Mouse (Mus musculus) kidney, adult 2 months (tissue): ENCODE data around the gene Arf3. TPM values are rescaled to one million over a fixed set of nuclear protein-coding genes. Genes with fewer than 3 reads are reported as not detected.

ENCODE experiments used
- DNase-seq: peaks from one replicate; pipeline ENCODE4 v3.0.0; 2021
- H3K27ac ChIP-seq: fragments of 200-500 bp; 2 replicates; pipeline ENCODE4 v1.5.1; 2012; ENCODE audit warnings: low read depth, low read length, control low read depth, inconsistent platforms; ENCODE audit not compliant: insufficient read depth
- H3K27me3 ChIP-seq: fragments of 200-500 bp; replicated peaks from 2 replicates; pipeline ENCODE4 v1.6.1; 2012; ENCODE audit warnings: mild to moderate bottlenecking, moderate library complexity, low read length, inconsistent platforms; ENCODE audit not compliant: control insufficient read depth, insufficient read depth
- H3K36me3 ChIP-seq: fragments of 200-500 bp; 2 replicates; pipeline ENCODE4 v1.6.1; 2012; ENCODE audit warnings: mild to moderate bottlenecking, moderate library complexity, low read length, inconsistent platforms; ENCODE audit not compliant: control insufficient read depth, insufficient read depth
- H3K4me1 ChIP-seq: fragments of 200-500 bp; 2 replicates; pipeline ENCODE4 v1.6.1; 2011; ENCODE audit warnings: low read length; ENCODE audit not compliant: control insufficient read depth, insufficient read depth
- H3K4me3 ChIP-seq: fragments of 200-500 bp; 2 replicates; pipeline ENCODE4 v1.5.1; 2011; ENCODE audit warnings: mild to moderate bottlenecking, low read depth, low read length, control low read depth; ENCODE audit not compliant: insufficient read depth
- CTCF ChIP-seq: fragments of 200-500 bp; conservative IDR thresholded peaks from 2 replicates; pipeline ENCODE4 v1.5.1; 2011; ENCODE audit warnings: low read depth, mild to moderate bottlenecking, control low read depth, low read length, moderate library complexity, mixed read lengths; ENCODE audit not compliant: insufficient read depth, insufficient read length
- POLR2A ChIP-seq: fragments of 200-500 bp; IDR thresholded peaks from one replicate; pipeline ENCODE4 v1.6.1; 2011; ENCODE audit warnings: low read depth, low read length, control low read depth
- WGBS: fragments of 180-500 bp; shearing (Covaris S2); methylation state at CpG from one replicate; pipeline ENCODE4 v1.1.7; 2018; 5-methylcytosine and 5-hydroxymethylcytosine counted together
- polyA plus RNA-seq: library from polyadenylated mRNA; depleted of rRNA; stranded (reverse); fragments of >200 nt; gene quantifications from 2 replicates; pipeline ENCODE4 v1.2.3, GENCODE M21; 2012

Arf3 gene
- polyA plus RNA-seq, 1 experiment, result 143 TPM

DNA sequence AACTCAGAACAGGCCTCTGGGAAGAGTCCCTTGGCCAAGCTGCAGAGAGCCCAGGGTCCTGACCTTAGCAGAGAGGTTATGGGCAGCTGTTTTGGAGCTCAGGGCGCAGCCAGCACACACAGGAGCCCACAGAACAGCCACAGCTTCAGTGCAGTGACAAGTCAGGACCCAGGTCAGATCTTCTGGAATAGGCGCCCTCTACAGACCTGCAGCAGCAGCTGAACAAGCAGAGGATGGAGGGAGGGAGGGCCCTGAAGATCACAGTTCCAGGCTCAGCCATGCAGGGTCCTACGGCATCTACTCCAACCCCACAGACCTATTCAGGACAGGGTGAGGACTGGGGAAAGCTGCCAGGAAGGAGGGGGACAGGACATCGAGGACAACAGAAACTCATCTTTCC, 24.2 kb downstream of the Arf3 start:
- WGBS, result 73% methylated on average over 4 of the region's 4 CpGs
- Histone ChIP-seq H3K27ac (no peak overlapping the region), H3K4me3 (no peak overlapping the region), H3K36me3 (no peaks in the 10 kb centered on the region), H3K4me1 (no peaks in the 10 kb centered on the region; the same call in 1 of the 2 replicates), H3K27me3 (no peaks in the 10 kb centered on the region)
- no peak for DNase-seq
- TF ChIP-seq POLR2A (no peak), CTCF (peak; percentile 39)

DNA sequence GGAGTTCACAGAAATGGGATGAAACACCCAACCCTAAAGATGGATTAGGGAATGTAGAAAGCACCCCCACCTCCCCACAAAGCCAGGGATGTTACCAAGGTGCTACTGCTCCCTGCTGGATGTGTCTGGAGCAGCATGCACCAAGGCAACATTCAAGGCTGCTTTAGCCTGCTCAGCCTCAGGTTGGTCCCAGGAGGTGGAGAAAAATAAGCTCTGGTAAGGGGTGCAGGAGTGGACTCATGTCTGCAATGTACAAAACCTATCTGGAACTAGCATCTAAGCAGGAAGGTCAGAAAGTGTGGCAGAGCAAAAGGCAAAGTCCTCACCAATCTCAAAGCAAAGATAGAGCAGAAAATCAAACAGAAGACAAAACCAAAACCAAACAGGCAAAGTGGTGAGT, 25.1 kb downstream of the Arf3 start:
- H3K4me3 ChIP-seq, result no peak overlapping the region
- TF ChIP-seq CTCF, result peak; percentile 70
- no peak for TF ChIP-seq POLR2A
- H3K27me3 ChIP-seq, result no peaks in the 10 kb centered on the region
- peak; percentile 55 for DNase-seq
- no peak overlapping the region for H3K27ac ChIP-seq
- no peaks in the 10 kb centered on the region for H3K36me3 ChIP-seq
- H3K4me1 ChIP-seq, result no peaks in the 10 kb centered on the region; the same call in 1 of the 2 replicates

DNA sequence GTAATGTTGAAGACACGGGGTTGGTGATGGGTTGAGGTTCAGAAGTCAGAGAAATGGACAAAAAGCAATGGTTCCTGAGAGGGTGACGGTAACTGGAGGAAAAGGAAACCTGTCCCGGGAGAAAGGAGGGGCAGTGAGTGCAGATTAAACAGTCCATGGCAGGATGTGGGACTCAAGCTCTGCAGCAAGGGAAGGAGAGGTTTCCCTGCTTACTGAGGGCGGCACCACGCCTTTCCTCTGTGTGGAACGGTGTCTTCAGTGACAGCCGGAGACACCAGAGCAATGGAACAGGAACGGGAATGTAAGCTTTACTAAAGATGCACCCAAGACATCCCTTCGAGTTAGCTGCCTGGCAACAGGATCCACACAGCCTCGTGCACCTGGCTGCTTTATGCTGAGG, 26.5 kb downstream of the Arf3 start:
- WGBS, result 77% methylated on average over 10 of the region's 10 CpGs
- peak; percentile 45 for DNase-seq

DNA sequence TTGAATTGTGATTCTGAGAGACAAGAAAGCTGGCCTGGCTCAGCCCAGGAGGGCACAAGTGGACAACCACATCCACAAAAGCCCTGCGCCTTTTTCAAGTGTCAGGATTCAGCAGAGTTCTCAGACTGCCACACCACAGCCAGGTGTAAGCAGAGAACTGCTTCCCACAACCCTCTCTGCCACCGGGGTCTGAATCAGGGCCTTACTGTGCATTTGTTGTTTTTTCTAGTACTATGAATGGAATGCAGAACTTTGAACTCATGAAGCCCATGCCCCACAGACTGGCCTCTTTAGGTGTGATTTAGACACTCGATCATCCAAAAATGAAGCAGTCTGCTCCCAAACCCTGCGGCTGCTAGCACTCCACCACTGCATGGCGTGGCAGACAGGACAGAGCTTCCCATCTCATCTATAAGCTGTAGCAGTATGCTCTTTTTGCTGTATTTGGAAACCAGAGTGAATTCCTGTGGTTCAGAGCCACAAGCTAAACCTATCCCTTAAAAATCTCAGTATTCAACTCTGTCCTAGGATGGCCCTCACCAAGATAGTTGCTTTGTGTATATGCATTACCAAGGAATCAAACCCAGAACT, 28.9 kb downstream of the Arf3 start:
- Histone ChIP-seq H3K36me3 (no peaks in the 10 kb centered on the region), H3K27ac (no peak overlapping the region), H3K27me3 (no peaks in the 10 kb centered on the region), H3K4me1 (no peaks in the 10 kb centered on the region; the same call in 1 of the 2 replicates), H3K4me3 (no peak overlapping the region)
- TF ChIP-seq POLR2A, result no peak
- no peak for TF ChIP-seq CTCF
- 48% methylated on average over 5 of the region's 5 CpGs for WGBS
- DNase-seq, result peak; percentile 63

More for the DNA sequence above, 26.5 kb downstream of the Arf3 start:
- Histone ChIP-seq H3K27me3 (no peaks in the 10 kb centered on the region), H3K27ac (no peak overlapping the region), H3K36me3 (no peaks in the 10 kb centered on the region), H3K4me3 (no peak overlapping the region), H3K4me1 (no peaks in the 10 kb centered on the region; the same call in 1 of the 2 replicates)
- TF ChIP-seq POLR2A (no peak), CTCF (no peak)

DNA sequence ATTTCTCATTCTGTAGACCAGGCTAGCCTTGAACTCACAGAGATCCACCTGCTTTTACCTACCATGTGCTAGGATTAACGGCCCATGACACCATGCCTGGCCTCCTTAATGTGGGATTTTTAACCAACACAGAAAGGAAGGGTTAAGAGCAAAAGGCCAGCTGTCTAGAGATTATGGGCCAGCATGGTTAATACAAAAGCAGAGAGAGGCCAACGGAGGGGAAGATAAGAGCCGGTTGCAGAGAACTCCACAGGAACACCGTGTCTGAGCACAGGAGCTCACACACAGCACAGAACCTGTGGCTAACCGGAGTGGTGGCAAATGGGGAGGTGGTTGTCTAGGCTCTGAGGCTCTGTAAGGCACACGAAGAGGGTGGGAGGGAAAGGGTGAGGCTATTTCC, 29.6 kb downstream of the Arf3 start:
- TF ChIP-seq CTCF, result no peak
- TF ChIP-seq POLR2A, result no peak
- WGBS, result 43% methylated on average over 6 of the region's 6 CpGs
- Histone ChIP-seq H3K4me3 (no peak overlapping the region), H3K4me1 (peaks cover under 1% of the 10 kb centered on the region; the same call in 1 of the 2 replicates), H3K27ac (no peak overlapping the region), H3K27me3 (no peaks in the 10 kb centered on the region), H3K36me3 (no peaks in the 10 kb centered on the region)
- no peak for DNase-seq

DNA sequence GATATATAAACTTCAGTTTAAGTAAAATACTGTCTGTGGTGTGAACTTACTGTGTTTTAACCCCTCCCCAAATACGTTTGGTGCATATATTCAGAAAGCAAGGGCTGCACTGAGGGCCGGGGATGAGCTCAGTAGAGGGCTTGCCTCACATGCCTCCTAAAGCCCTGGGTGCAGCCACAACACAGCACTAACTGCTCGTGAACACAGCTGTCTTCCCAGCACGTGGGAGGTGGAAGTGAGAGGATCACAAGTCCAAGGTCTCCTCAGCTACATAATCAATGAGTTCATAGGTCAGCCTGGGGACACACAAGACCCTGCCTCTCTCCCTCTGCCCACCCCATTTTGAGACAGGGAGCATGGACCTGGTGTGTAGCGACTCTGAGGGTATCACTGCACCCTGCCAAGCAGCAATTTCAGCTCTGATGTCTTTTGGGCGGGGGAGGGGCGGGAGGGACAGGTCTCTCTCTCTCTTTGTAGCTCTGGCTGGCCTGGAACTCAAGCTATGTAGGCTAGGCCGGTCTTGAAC, 30.9 kb downstream of the Arf3 start:
- Histone ChIP-seq H3K4me3 (no peak overlapping the region), H3K27me3 (no peaks in the 10 kb centered on the region), H3K27ac (no peak overlapping the region), H3K36me3 (no peaks in the 10 kb centered on the region), H3K4me1 (peaks cover 5% of the 10 kb centered on the region; the same call in 1 of the 2 replicates)
- TF ChIP-seq CTCF, result no peak
- no peak for TF ChIP-seq POLR2A
- peak; percentile 16 for DNase-seq
- 64% methylated on average over 8 of the region's 8 CpGs for WGBS

DNA sequence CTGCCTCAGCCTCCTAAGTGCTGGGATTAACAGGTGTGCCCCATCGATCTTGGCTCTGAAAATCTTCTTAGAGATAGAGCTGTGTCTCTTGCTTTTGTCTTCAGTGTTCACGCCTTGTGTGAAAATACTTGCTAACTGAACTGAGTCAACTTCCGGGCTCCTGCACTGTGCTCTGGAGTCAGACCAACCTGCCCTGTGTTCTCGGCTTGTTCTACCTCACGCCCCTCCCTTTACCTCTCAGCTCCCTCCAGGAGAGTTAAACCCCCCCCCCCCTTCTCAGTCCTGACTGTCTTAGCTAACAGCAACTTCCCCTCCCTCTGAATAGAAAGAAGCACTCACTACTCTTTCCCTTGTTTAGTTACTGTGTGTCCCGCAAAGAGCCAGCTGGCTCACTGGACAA, 32.2 kb downstream of the Arf3 start:
- Histone ChIP-seq H3K27me3 (no peaks in the 10 kb centered on the region), H3K27ac (no peak overlapping the region), H3K4me1 (peaks cover 5% of the 10 kb centered on the region; the same call in 1 of the 2 replicates), H3K4me3 (no peak overlapping the region), H3K36me3 (no peaks in the 10 kb centered on the region)
- 66% methylated on average over 6 of the region's 6 CpGs for WGBS
- TF ChIP-seq CTCF (no peak), POLR2A (no peak)
- DNase-seq, result no peak
